Mouse (Mus musculus) embryo, embryonic 11.5 days (tissue): ENCODE measurements around the gene Il20rb.

Source experiments
- DNase-seq: peaks from one replicate; pipeline ENCODE4 v3.0.0-alpha.2; 2012; ENCODE audit warnings: low read depth, low spot score

The Il20rb gene

GRCm38 (mm10) chr9:100470936-100471604 is 15.5 kb downstream of the Il20rb start:
- DNase-seq: no peak

DNA sequence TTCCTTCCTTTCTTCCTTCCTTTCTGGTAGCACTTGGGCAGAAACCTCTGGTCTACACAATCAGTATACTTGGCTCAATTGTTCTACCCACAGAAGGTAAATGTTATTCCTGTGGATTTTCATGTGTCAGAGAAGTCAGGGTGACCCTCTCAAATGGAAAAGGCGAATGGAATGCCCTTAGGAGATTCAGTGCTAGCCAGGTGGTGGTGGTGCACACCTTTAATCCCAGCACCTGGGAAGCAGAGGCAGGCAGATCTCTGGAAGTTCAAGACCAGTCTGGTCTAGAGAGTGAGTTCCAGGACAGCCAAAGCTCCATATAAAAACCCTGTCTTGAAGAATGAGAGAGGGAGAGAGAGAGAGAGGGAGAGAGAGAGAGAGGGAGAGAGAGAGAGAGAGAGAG is 16.4 kb downstream of the Il20rb start:
- no peak for DNase-seq

GRCm38 (mm10) chr9:100469681-100470080 is 16.9 kb downstream of the Il20rb start:
- no peak for DNase-seq

GRCm38 (mm10) chr9:100468151-100468550 is 18.4 kb downstream of the Il20rb start:
- no peak for DNase-seq

- DNase-seq: no peak
Measured at GRCm38 (mm10) chr9:100467653-100468052, 18.9 kb downstream of the Il20rb start.

- no peak for DNase-seq
Measured at GRCm38 (mm10) chr9:100466743-100467142, 19.8 kb downstream of the Il20rb start.

DNA sequence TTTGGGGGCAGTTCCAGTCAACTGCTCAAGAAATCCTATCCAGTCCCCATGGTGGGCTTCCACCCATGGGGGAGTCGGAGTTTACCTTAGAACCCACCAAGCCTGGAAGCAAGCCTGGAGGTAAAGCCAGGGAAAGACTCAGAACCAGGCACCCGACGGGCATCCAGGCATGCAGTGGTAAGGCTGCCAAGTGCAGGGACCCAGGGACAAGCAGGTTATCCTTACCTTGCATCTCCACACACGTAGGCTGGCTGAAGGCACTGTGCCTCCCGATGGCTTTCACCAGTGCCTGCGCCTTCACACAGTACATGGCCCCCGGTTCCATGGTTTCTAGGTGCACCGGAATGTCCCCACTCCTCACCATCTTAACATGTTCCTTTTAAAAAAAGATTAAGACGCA is 20.6 kb downstream of the Il20rb start:
- DNase-seq: no peak

DNA sequence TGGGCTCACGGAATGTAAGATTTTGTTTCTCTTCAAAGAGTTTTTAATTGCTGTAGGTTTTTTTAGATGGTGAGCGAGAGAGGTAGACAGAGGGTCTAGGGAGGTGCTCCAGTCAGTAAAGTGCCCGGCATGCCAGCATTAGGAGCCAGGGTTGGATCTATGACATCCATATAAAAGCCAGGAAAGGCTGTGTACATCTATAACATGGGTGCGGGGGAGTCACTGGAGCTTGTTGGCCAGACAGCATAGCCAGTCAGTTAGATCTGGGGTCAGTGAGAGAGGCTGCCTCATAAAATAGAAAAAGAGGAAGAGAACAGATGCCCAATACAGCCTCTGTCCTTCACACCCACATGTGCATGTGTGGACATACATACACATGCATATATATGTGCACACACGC is 21.2 kb downstream of the Il20rb start:
- DNase-seq: no peak

GRCm38 (mm10) chr9:100463771-100464170 is 22.8 kb downstream of the Il20rb start:
- no peak for DNase-seq

GRCm38 (mm10) chr9:100462098-100462497 is 24.5 kb downstream of the Il20rb start:
- DNase-seq: no peak

DNA sequence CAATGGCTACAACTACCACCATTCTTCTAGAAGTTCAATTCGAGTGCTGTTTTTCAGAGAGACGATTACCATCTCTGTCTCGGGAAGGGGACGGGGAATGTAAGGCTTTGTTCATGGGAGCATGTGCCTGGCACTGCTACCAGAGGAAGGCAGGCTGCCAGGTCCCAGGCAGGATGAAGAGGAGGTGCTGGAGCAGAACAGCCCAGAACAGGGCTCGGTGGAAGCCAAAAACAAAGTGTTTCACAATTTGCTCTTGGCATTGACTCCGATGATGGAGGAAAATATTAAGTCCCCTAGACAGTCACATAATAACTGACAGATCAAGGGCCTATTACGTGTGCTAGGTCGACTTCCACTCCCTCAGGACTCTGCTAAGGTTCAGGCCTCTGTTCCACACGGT is 24.9 kb downstream of the Il20rb start:
- DNase-seq: no peak

DNA sequence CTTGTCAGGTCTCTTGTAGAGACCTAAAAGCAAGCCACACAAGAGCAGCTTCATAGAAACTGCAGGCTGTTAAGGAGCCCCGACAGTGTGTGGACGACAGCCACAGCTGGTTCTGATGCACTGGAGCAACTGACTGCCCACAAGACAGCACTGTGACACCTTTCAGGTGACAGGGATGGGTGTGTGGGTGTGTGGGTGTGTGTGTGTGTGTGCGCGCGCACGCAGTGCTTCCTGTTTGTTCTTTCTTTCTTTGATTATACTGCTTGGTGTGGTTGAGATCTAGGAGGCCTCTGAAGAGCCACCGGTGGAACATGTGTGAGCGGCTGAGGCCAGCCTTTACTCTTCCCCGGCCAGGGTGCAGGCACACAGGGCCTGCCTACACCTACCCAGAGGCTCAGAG is 26.4 kb downstream of the Il20rb start:
- DNase-seq: no peak

DNA sequence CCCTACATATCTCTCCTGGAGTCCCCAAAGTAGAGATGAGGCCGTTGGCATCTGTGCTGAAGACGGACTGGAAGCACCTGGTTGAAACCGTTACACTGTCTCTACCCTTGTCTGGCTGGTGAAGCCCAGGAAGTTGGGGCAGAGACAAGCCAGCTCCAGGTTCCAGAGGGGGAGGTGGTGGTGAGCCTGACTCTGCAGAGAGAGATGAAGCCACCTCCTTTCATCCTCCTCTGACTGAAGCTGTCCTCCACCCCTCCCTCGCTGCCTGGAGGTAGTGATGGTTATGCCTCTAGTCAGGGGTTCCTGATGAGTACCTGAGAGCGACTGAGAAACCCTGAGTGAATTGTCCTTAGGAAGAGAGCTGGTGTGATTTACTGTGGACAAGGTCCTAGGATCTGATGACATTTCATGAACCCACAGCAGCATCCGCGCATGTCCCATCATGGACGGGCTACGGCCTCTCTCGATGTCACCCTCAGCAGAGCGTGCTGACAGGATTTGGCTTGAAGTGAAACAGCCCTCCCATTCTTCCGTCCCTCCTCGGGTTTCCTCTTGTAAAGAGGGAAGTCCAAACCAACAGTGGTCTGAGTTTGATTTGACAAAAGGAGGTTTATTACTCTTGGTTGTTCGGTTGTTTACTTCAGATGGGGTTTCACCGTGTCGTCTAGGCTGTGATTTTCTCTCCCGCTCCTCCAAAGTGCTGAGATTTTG is 28.5 kb downstream of the Il20rb start:
- DNase-seq: no peak

GRCm38 (mm10) chr9:100454664-100454993 is 32.0 kb downstream of the Il20rb start:
- DNase-seq: no peak

DNA sequence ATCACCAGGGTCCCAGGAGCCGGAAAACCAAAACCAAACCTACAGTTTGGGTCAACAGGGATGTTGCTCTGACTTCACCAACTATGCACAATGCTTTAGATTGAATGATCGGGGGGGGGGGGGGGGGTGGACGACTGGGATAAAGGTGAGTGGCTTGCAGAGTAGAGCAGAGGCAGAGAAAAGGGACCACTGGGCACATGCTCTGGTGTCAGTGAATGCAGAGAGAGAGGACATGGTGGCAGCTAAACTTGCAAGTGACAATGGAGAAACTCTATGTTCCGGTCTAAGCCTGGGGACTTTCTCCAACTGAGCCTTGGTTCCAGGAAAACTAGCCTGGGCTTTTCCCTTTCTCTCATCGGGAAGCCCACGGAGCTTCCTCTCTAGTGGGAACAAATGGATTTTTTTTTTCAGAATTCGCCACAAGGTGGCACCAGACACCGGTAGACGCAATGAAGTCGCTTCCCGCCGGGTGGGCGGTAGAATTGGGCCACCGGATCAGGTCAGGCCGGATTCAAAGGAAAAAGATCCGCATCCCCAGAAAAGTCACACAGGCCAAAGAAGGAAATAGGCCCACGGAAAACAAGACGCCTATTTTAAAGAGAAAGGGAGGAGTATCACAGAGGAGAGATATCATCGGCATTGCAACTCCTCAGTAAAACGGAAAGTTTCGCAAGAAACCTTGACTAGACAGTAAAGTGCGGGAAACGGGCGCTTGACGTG is 32.5 kb downstream of the Il20rb start:
- peak; percentile 78 for DNase-seq

DNA sequence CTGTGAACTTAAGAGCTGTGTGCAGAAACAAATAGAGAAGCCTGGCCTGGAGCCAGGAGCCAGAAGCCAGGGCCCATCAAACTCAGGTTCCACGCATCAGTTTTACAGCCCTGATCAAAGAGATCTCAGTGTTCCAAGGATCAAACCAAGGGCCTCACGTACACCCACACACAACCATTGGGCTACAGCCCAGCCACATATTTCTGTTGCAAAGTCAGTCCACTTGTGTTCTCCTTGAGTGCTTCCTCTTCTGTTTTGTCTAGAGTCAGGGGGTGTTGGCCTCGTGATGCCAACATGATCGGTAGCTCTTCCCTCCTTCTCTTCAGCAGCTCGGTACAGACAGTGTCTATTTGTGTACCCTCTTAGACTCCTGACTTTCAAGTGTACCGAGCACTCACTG is 34.2 kb downstream of the Il20rb start:
- no peak for DNase-seq

GRCm38 (mm10) chr9:100446059-100446686 is 40.4 kb downstream of the Il20rb start:
- DNase-seq: peak; percentile 69

DNA sequence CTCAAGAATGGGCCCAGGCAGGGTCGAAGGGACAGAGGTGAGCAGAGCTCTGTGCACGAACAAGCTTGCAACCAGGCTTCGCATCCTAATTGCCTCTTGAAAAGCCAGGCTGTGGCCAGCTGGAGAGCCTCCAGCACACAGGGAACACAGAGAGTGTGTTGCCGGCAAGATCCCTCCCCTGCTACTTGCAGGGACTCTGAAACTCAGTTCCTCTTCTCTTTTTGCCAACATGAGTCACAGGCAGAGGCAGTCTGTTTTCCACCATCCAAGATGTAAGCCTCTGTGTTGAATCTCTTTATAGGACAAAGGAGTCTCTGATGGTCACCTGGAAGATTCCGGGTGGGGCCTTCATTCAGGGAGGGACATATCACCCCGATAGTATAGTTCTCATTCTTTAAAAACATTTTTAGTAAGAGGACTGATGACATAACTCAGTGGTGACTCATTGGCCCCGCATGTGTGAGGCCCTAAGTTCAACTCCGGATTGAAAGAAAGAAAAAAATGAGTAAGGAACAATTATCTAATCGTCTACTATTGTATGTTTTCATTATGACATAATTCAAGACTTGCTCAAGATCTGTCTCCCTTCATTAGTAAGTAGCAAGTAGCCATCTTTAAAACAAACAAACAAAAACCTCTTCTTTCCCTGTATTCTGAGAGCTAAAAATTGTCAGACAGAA is 46.3 kb downstream of the Il20rb start:
- no peak for DNase-seq

DNA sequence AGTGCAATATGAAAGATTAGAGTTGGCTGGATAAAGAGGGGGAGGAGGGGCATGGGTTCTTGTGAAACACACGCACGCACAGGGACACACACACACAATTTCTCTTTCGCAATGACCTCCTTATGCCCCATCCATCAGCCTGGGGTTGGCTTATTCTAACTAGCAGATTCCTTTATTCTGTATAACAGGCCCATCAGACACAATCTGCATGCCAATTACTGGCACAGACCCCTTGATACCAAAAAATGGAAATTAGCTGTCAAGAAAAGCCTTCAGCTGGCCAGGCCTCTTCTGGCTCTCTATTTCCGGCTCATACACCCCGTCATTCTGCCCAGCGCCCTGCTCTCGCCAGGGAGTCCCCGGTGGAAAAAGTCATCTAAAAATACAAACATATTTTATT is 47.1 kb downstream of the Il20rb start:
- DNase-seq: no peak

- DNase-seq: no peak
Measured at GRCm38 (mm10) chr9:100438994-100439393, 47.6 kb downstream of the Il20rb start.

GRCm38 (mm10) chr9:100436865-100437595 is 49.6 kb downstream of the Il20rb start:
- DNase-seq: no peak
